Mouse (Mus musculus): Measurements from ENCODE around the gene Ccsap. TPM values are rescaled to one million over a fixed set of nuclear protein-coding genes. Genes with fewer than 3 reads are reported as not detected.

Ccsap gene
- polyA plus RNA-seq, 1 experiment from 2014 or later, result 4.0 TPM

GRCm38 (mm10) chr8:123891883-123892585 is 32.0 kb upstream of the Ccsap start:
- Histone ChIP-seq H3K27me3 (ENCODE audit: insufficient read depth, poor library complexity, severe bottlenecking) (peaks cover 73% of the 10 kb centered on the region), H3K4me1 (peaks cover 43% of the 10 kb centered on the region), H3K9me3 (no peaks in the 10 kb centered on the region), H3K27ac (no peak overlapping the region), H3K36me3 (peaks cover 3% of the 10 kb centered on the region; the same call in 1 of the 2 replicates), H3K4me3 (peak overlapping the region; percentile 45)
- no peak for DNase-seq (ENCODE audit: low spot score)
- WGBS, result 4% methylated on average over 49 of the region's 49 CpGs

DNA sequence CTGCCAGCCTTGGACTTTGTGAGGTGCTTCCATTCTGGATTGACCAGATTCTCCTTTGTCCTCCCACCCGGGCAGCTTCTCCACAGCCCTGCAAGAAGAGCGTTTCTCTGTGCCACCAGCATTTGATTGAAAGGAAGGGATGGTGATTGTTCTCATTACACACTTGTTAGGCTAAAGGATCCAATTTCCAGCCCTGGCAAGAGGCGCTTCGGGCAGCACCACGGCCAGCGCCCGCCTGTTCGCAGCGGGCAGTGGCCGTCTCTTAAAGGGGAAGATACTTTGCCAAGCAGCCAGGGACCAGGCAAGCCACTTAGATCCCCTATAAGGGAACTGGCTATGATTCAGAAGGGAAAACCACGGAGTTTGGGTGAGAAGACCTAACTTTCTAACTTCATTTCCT is 31.3 kb upstream of the Ccsap start:
- Histone ChIP-seq H3K36me3 (peaks cover 3% of the 10 kb centered on the region; the same call in 1 of the 2 replicates), H3K27ac (no peak overlapping the region), H3K4me3 (peak overlapping the region; percentile 45), H3K4me1 (peaks cover 43% of the 10 kb centered on the region), H3K27me3 (ENCODE audit: insufficient read depth, poor library complexity, severe bottlenecking) (peaks cover 68% of the 10 kb centered on the region), H3K9me3 (no peaks in the 10 kb centered on the region)
- 2% methylated on average over 11 of the region's 11 CpGs for WGBS
- no peak for DNase-seq (ENCODE audit: low spot score)

DNA sequence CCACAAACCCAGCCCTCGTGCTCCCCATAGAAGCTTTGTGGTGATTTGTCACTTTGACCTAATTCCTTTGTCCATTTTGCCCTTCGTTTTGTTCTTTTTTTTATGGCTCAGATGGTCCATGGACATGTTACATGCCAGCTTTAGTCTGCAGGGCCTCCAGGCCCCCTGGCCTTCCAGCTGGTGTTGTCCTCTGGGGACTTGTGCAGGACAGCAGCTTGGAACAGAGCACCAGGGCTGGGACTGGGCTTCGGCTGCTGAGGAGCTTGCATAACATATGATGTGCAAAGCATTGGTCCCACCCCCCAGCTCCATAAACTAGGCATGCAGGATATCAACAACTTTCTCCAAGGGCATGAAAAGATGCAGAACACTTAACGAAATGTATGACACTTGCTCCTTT is 29.8 kb upstream of the Ccsap start:
- 70% methylated on average over 4 of the region's 4 CpGs for WGBS

GRCm38 (mm10) chr8:123887956-123888355 is 27.9 kb upstream of the Ccsap start:
- no peak overlapping the region for H3K4me3 ChIP-seq
- WGBS, result 79% methylated on average over 2 of the region's 2 CpGs
- no peaks in the 10 kb centered on the region for H3K9me3 ChIP-seq
- H3K27ac ChIP-seq, result no peak overlapping the region
- DNase-seq (ENCODE audit: low spot score), result no peak
- H3K36me3 ChIP-seq, result peaks cover 3% of the 10 kb centered on the region; the same call in 1 of the 2 replicates
- peaks cover 65% of the 10 kb centered on the region for H3K27me3 ChIP-seq (ENCODE audit: insufficient read depth, poor library complexity, severe bottlenecking)
- H3K4me1 ChIP-seq, result peaks cover 39% of the 10 kb centered on the region

More for the DNA sequence above, 29.8 kb upstream of the Ccsap start:
- H3K27me3 ChIP-seq (ENCODE audit: insufficient read depth, poor library complexity, severe bottlenecking), result peaks cover 68% of the 10 kb centered on the region
- DNase-seq (ENCODE audit: low spot score), result no peak
- no peak overlapping the region for H3K4me3 ChIP-seq
- peaks cover 37% of the 10 kb centered on the region for H3K4me1 ChIP-seq
- no peaks in the 10 kb centered on the region for H3K9me3 ChIP-seq
- H3K36me3 ChIP-seq, result peaks cover 3% of the 10 kb centered on the region; the same call in 1 of the 2 replicates
- no peak overlapping the region for H3K27ac ChIP-seq

DNA sequence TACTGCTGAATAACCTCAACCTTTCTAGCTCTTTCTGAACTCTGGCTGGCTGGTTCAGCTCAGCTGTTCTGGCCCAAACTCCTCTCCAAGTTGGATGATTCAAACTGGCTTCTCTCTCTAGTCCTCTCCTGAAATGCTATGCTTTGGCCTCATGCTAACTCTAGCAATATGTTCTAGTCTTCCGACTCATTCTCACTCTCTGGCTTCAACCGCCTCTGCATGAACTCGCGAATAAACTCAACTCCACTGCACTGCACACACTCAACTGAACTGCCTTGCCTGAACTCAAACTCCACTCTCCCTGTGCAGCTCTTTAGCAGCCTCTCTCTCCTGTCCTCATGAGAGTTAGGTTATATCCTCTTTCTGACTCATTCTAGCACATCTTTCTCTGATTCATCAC is 27.2 kb upstream of the Ccsap start:
- DNase-seq (ENCODE audit: low spot score), result no peak
- Histone ChIP-seq H3K4me3 (no peak overlapping the region), H3K4me1 (peaks cover 39% of the 10 kb centered on the region), H3K36me3 (0 out of 2 replicates have a peak, but pooled peaks cover 3% of the 10 kb centered on the region), H3K9me3 (no peaks in the 10 kb centered on the region), H3K27ac (no peak overlapping the region), H3K27me3 (ENCODE audit: insufficient read depth, poor library complexity, severe bottlenecking) (peaks cover 61% of the 10 kb centered on the region)
- WGBS, result 84% methylated on average over 4 of the region's 4 CpGs

DNA sequence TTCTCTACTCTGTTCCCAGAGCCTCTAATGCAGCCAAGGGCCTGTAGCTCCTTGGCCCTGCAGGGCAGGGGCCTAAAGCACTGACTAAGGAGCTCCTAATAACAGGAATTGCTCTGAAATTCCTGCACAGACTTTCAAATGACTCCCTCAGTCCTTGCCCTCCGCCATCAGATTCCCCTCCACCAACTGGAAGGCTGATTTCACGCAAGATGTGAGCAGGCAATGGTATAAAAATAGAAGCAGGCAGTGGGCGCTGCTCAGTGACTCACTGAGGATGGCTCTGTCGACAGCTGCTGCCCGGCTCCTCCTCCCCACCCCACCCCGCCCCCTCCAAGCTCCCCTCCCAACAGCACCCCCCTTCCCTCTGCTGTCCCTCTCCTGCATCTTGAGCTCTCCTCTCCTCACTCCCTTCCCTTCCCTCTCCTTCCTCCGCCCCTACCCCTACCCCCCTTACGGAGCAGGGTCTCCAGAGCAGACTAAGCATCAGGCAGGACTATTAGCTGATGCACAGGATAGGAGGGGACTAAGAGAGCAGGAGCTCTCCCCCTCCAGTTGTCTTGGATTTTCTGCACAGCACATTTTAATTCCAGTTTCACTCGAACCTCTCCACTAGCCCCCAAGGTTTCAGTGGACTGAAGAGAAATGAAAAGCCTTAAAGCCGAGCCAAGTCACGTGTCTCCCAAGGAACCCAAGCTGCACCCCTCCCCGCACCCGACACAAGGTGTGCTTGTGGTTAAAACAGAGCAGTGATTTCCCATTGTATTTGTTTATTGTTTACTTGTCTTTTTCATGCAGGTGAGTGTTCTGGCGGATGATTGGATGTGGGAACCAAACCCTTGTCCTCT is 24.9 kb upstream of the Ccsap start:
- Histone ChIP-seq H3K36me3 (no peaks in the 10 kb centered on the region), H3K27ac (peak overlapping the region; percentile 73), H3K27me3 (ENCODE audit: insufficient read depth, poor library complexity, severe bottlenecking) (peaks cover 41% of the 10 kb centered on the region), H3K4me1 (peaks cover 34% of the 10 kb centered on the region), H3K9me3 (no peaks in the 10 kb centered on the region), H3K4me3 (peak overlapping the region; percentile 38)
- 8% methylated on average over 13 of the region's 14 CpGs for WGBS
- no peak for DNase-seq (ENCODE audit: low spot score)

- H3K9me3 ChIP-seq, result no peaks in the 10 kb centered on the region
- no peak overlapping the region for H3K27ac ChIP-seq
- peaks cover 39% of the 10 kb centered on the region for H3K4me1 ChIP-seq
- no peak for DNase-seq (ENCODE audit: low spot score)
- WGBS, result 67% methylated on average over 4 of the region's 4 CpGs
- H3K4me3 ChIP-seq, result no peak overlapping the region
- no peaks in the 10 kb centered on the region for H3K36me3 ChIP-seq
- peaks cover 41% of the 10 kb centered on the region for H3K27me3 ChIP-seq (ENCODE audit: insufficient read depth, poor library complexity, severe bottlenecking)
These were observed 23.1 kb upstream of the Ccsap start for GRCm38 (mm10) chr8:123883094-123883493.

GRCm38 (mm10) chr8:123882412-123882811 is 22.4 kb upstream of the Ccsap start:
- DNase-seq (ENCODE audit: low spot score), result no peak
- Histone ChIP-seq H3K27ac (no peak overlapping the region), H3K4me1 (peaks cover 39% of the 10 kb centered on the region), H3K9me3 (no peaks in the 10 kb centered on the region), H3K27me3 (ENCODE audit: insufficient read depth, poor library complexity, severe bottlenecking) (peaks cover 40% of the 10 kb centered on the region), H3K36me3 (no peaks in the 10 kb centered on the region), H3K4me3 (no peak overlapping the region)
- WGBS, result 33% methylated on average over 2 of the region's 2 CpGs

GRCm38 (mm10) chr8:123880821-123881350 is 20.9 kb upstream of the Ccsap start:
- peaks cover 30% of the 10 kb centered on the region for H3K27me3 ChIP-seq (ENCODE audit: insufficient read depth, poor library complexity, severe bottlenecking)
- peaks cover 43% of the 10 kb centered on the region for H3K4me1 ChIP-seq
- no peak for DNase-seq (ENCODE audit: low spot score)
- H3K4me3 ChIP-seq, result no peak overlapping the region
- H3K9me3 ChIP-seq, result no peaks in the 10 kb centered on the region
- no peak overlapping the region for H3K27ac ChIP-seq
- WGBS, result 35% methylated on average over 4 of the region's 4 CpGs
- no peaks in the 10 kb centered on the region for H3K36me3 ChIP-seq

DNA sequence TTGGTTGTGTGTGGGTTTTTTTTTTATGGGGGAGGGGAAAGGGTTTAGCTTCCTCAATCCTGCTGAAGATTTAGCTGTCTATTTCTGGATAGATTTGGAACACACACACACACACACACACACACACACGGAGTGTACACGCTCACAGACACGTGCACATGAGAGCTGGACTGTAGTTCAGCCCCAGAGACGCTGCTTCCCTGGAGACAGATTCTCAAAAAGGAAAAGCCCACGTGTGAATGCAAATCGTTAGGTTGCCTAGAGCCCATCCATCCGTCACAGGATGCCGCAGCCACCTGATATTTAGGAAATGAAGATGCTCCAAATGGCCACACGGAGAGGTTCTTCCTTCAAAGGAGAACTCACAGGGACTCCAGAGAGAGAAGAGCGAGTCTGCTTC is 20.3 kb upstream of the Ccsap start:
- no peak for DNase-seq (ENCODE audit: low spot score)
- Histone ChIP-seq H3K36me3 (no peaks in the 10 kb centered on the region), H3K4me3 (no peak overlapping the region), H3K4me1 (peaks cover 42% of the 10 kb centered on the region), H3K9me3 (no peaks in the 10 kb centered on the region), H3K27ac (no peak overlapping the region), H3K27me3 (ENCODE audit: insufficient read depth, poor library complexity, severe bottlenecking) (peaks cover 24% of the 10 kb centered on the region; the same call in 1 of the 2 replicates)
- WGBS, result 71% methylated on average over 10 of the region's 10 CpGs

DNA sequence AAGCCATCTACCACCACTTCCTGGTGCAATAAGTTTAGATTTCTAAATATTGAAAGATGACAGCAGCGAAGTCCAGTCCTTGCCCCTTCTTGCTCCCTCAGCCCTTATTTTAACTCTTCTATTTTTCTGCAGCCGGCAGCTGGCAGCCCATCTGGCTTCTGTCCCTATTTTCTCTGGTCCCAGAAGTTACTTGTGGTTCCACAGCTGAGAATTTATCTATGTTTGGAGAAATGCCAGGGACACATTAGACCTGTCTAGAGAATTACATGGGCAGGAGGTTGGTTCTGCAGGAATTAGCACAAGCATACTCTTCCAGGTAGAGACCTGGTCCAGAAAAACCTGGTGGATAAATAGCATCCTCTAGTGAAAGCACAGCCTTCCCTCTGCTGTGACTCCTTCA is 17.9 kb upstream of the Ccsap start:
- Histone ChIP-seq H3K4me1 (peaks cover 26% of the 10 kb centered on the region), H3K9me3 (no peaks in the 10 kb centered on the region), H3K27me3 (ENCODE audit: insufficient read depth, poor library complexity, severe bottlenecking) (0 out of 2 replicates have a peak, but pooled peaks cover 3% of the 10 kb centered on the region), H3K4me3 (no peak overlapping the region), H3K27ac (no peak overlapping the region), H3K36me3 (no peaks in the 10 kb centered on the region)
- no peak for DNase-seq (ENCODE audit: low spot score)
- 70% methylated on average over 2 of the region's 2 CpGs for WGBS

DNA sequence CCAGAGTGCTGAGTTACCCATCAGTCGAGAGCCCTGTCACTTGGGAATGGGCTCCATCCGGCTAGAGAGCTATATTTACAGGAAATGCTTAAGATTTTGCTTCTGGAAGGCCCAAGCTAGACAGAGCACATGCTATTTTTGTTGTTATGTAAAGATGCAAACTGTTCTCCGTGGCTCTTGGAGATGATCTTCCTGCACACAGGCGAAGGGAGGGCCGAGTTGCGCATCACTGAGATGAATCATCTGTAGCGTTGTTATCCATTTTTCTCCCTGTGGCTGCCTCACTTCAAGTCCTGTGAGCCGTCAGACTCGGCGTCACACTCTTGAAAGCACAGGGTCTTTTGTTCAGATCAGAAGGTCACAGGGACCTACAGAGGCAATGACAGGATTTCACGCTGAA is 14.3 kb upstream of the Ccsap start:
- Histone ChIP-seq H3K9me3 (no peaks in the 10 kb centered on the region), H3K27ac (no peak overlapping the region), H3K4me3 (no peak overlapping the region), H3K27me3 (ENCODE audit: insufficient read depth, poor library complexity, severe bottlenecking) (no peaks in the 10 kb centered on the region), H3K36me3 (no peaks in the 10 kb centered on the region), H3K4me1 (peaks cover 27% of the 10 kb centered on the region)
- DNase-seq (ENCODE audit: low spot score), result no peak
- 71% methylated on average over 11 of the region's 11 CpGs for WGBS

GRCm38 (mm10) chr8:123873364-123873763 is 13.4 kb upstream of the Ccsap start:
- Histone ChIP-seq H3K4me3 (no peak overlapping the region), H3K9me3 (no peaks in the 10 kb centered on the region), H3K4me1 (peaks cover 25% of the 10 kb centered on the region), H3K27ac (peak overlapping the region; percentile 24; the same call in 1 of the 2 replicates), H3K36me3 (no peaks in the 10 kb centered on the region), H3K27me3 (ENCODE audit: insufficient read depth, poor library complexity, severe bottlenecking) (no peaks in the 10 kb centered on the region)
- DNase-seq (ENCODE audit: low spot score), result no peak
- 39% methylated on average over 6 of the region's 6 CpGs for whole genome bisulfite sequencing

Measured in heart, embryonic 10.5 days (tissue).